Mouse (Mus musculus) heart, adult 2 months (tissue): ENCODE data around the gene Elmo1.

Experiments used
- CTCF ChIP-seq: fragments of 200-600 bp; IDR thresholded peaks from 2 replicates; pipeline ENCODE4 v1.8.1; 2022; ENCODE audit warnings: antibody characterized with exemption, mild to moderate bottlenecking, moderate library complexity
- EP300 ChIP-seq: fragments of 200-500 bp; IDR thresholded peaks from 2 replicates; pipeline ENCODE4 v1.6.1; 2011; ENCODE audit warnings: low read depth, low read length, control low read depth; ENCODE audit not compliant: insufficient read depth

DNA sequence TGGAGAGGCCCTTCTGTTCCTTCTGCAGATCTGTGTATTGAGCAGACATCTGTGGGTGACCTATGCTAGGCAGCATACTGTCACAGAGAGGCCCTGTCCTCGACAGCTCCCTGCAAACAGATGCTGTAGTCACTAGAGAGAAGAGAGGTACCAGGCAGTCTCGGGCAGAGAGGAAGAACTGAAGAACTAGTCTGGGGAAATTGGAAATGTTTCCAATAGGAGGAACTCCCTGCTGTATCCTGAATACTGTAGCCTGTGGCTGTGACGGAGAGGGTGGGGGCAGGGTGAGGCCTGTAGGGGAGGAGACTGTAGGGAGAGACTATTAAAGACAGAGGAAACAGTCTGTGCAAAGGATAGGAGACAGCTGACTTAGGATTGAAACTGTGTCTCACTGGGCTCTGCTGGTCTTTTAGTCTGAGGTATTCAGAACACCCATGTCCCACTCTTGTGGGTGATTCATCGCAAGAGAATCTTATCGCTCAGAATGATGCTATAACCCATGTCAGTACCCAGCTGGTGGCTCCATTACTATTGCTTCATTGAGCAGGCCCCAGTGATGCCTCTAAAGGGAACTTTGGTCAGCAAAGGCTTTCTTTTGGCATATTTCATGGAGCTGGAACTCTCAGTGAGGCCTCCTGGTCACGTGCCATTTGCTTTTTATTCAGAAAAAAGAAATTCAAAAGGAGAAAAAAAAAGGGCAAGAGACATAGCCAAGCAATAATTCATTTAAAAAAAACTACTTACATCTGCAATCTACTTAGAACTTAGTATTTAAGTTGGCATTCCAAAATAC, 43.4 kb downstream of the Elmo1 start:
- no peak for TF ChIP-seq EP300
- TF ChIP-seq CTCF: no peak
